Mouse (Mus musculus) liver, adult 2 months (tissue): ENCODE results near the gene Fam24a. TPM values are rescaled to one million over a fixed set of nuclear protein-coding genes. Genes with fewer than 3 reads are reported as not detected.

ENCODE experiments used
- DNase-seq: peaks from one replicate; pipeline ENCODE4 v3.0.0-alpha.2; 2011; ENCODE audit warnings: low read depth, low spot score; ENCODE audit errors: extremely low read depth
- H3K27ac ChIP-seq: fragments of 200-500 bp; replicated peaks from 2 replicates; pipeline ENCODE4 v1.5.1; 2012; ENCODE audit warnings: low read depth, mild to moderate bottlenecking, control low read depth, inconsistent platforms, low read length; ENCODE audit not compliant: insufficient read depth
- H3K27me3 ChIP-seq: fragments of 200-500 bp; 2 replicates; pipeline ENCODE4 v1.6.1; 2012; ENCODE audit warnings: mild to moderate bottlenecking, moderate library complexity, low read length, inconsistent platforms; ENCODE audit not compliant: control insufficient read depth, insufficient read depth
- H3K36me3 ChIP-seq: fragments of 200-500 bp; 2 replicates; pipeline ENCODE4 v1.6.1; 2012; ENCODE audit warnings: low read length, inconsistent platforms; ENCODE audit not compliant: control insufficient read depth, insufficient read depth
- H3K4me1 ChIP-seq: fragments of 200-500 bp; 2 replicates; pipeline ENCODE4 v1.6.1; 2011; ENCODE audit warnings: low read length; ENCODE audit not compliant: control insufficient read depth, insufficient read depth
- H3K4me3 ChIP-seq: fragments of 200-500 bp; 2 replicates; pipeline ENCODE4 v1.5.1; 2011; ENCODE audit warnings: low read depth, mild to moderate bottlenecking, control low read depth, low read length, moderate library complexity; ENCODE audit not compliant: insufficient read depth
- H3K79me2 ChIP-seq: fragments of 200-500 bp; 2 replicates; pipeline ENCODE4 v1.6.1; 2012; ENCODE audit warnings: inconsistent platforms, mild to moderate bottlenecking, low read length, moderate library complexity; ENCODE audit not compliant: control insufficient read depth, insufficient read depth
- H3K9ac ChIP-seq: fragments of 200-500 bp; 2 replicates; pipeline ENCODE4 v1.6.1; 2012; ENCODE audit warnings: low read depth, mild to moderate bottlenecking, control low read depth, inconsistent platforms, low read length
- CTCF ChIP-seq: fragments of 200-500 bp; IDR thresholded peaks from 2 replicates; pipeline ENCODE4 v1.5.1; 2011; ENCODE audit warnings: low read depth, low read length, control low read depth
- POLR2A ChIP-seq: fragments of 200-500 bp; IDR thresholded peaks from 2 replicates; pipeline ENCODE4 v1.6.1; 2011; ENCODE audit warnings: low read length, control low read depth; ENCODE audit not compliant: insufficient read depth; ENCODE audit errors: extremely low read depth
- WGBS: fragments of 180-500 bp; shearing (Covaris S2); methylation state at CpG from one replicate; pipeline ENCODE4 v1.1.7; 2018; 5-methylcytosine and 5-hydroxymethylcytosine counted together
- polyA plus RNA-seq: library from polyadenylated mRNA; depleted of rRNA; stranded (reverse); fragments of >200 nt; gene quantifications from 2 replicates; pipeline ENCODE4 v1.2.3, GENCODE M21; 2012
- total RNA-seq: library from RNA; depleted of rRNA; stranded (reverse); fragments of >200 nt; gene quantifications from 2 replicates; pipeline ENCODE4 v1.2.3, GENCODE M21; 2014

Gene Fam24a
- total and polyA plus RNA-seq, 2 experiments, result not detected

DNA sequence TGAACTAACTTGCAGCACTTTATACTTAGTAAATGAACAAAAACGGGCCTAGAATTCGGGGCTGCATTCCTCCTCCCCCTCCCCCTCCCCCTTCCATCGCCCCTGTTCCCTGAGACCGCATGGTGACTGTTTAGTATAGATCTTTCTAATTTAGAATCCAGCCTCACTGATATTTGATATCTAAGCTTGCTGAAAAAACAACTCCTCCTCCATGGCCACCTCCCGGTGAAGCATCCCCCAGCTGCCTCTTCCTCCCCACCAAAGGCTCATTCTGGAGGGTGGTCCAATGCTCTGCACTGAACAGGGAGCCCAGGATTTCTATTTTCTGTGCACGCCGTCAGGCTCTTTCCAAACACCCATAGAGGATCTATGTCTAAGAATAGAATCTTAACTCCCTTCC is 15.3 kb upstream of the Fam24a start:
- H3K27me3 ChIP-seq, result no peaks in the 10 kb centered on the region
- TF ChIP-seq POLR2A, result no peak
- no peak for TF ChIP-seq CTCF
- H3K79me2 ChIP-seq, result no peaks in the 10 kb centered on the region
- no peaks in the 10 kb centered on the region for H3K36me3 ChIP-seq
- H3K9ac ChIP-seq, result no peak overlapping the region
- 93% methylated on average over 5 of the region's 7 CpGs for WGBS
- H3K27ac ChIP-seq, result no peak overlapping the region
- no peak overlapping the region for H3K4me3 ChIP-seq
- DNase-seq, result no peak
- H3K4me1 ChIP-seq, result no peaks in the 10 kb centered on the region

DNA sequence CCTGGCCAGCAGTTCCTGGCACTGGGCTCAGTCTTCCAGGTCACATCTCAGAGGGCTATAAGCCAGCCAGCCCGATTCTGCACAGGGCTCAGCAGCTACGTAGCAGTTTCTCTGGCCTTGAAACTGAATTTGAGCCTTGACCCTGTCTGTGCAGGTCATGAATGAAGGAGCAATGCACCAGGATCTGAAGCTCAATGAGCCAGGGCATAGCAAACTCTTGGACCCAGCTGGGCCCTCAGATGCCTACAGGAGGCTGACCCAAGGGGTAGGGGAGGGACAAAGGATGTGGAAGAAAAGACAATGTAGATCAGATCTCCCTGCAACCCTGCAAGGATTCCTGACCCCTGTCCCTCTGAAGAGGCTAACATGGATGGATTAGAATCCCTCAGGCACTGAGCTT is 11.5 kb upstream of the Fam24a start, which contains the start of gene Cuzd1:
TSS of gene Cuzd1 (minus strand) at position 101 of the 400 bp plus-strand sequence.
- WGBS, result 61% methylated on average over 2 of the region's 2 CpGs
- Histone ChIP-seq H3K9ac (no peak within 1 kb of the TSS), H3K36me3 (no peaks in the 10 kb centered on the region), H3K4me1 (no peaks in the 10 kb centered on the region), H3K27me3 (no peaks in the 10 kb centered on the region), H3K27ac (no peak within 1 kb of the TSS), H3K79me2 (no peaks in the 10 kb centered on the region), H3K4me3 (no peak within 1 kb of the TSS)
- no peak for DNase-seq
- no peak for TF ChIP-seq CTCF
- TF ChIP-seq POLR2A, result no peak

DNA sequence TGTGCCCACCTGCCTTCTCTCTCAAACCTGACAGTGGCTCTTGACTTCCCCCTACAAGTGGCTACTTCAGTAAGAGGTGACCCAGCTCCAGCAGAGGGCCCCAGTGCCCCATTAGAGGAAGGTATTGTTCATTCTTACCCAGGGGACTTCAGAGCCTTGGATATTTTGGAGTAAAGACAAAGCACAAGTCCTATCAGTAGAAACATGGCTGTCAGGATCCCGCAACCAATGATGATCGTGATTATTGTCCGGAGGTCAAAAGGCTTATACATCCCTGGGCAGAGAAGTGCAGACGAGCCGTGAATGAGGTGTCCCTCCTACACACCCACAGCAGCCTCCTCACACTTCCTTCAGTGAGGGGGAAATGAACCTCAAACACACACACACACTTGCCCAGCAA is 6.6 kb upstream of the Fam24a start:
- TF ChIP-seq CTCF (no peak), POLR2A (no peak)
- H3K4me3 ChIP-seq, result no peak overlapping the region
- H3K27ac ChIP-seq, result no peak overlapping the region
- 90% methylated on average over 5 of the region's 5 CpGs for WGBS
- H3K36me3 ChIP-seq, result no peaks in the 10 kb centered on the region
- H3K4me1 ChIP-seq, result no peaks in the 10 kb centered on the region
- no peak overlapping the region for H3K9ac ChIP-seq
- DNase-seq, result no peak
- no peaks in the 10 kb centered on the region for H3K27me3 ChIP-seq
- no peaks in the 10 kb centered on the region for H3K79me2 ChIP-seq

DNA sequence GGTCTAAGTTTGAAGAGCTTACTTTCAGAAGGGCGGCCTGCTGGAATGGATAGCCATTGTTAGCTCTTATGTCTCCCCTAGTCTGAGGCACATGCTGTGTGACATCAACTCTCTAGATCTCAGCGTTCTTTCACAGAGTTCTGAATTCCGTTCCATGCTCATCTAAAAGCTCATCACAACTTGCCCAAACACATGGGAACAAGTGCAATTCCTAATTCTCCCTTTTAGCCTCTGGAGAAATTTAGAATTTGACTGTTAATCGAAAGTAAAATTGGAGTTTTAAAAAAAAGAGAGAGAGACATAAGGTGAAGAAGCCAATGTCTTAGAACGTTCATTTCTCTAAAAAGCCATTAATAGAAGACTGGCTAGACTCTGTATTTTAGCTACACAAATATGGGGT is 4.2 kb upstream of the Fam24a start, which contains the start of gene Fam24b:
TSS of gene Fam24b (minus strand) at position 101 of the 400 bp plus-strand sequence.
- no peaks in the 10 kb centered on the region for H3K79me2 ChIP-seq
- H3K4me1 ChIP-seq, result no peaks in the 10 kb centered on the region
- WGBS, result 92% methylated on average over 5 of the region's 5 CpGs
- H3K36me3 ChIP-seq, result no peaks in the 10 kb centered on the region
- no peak for DNase-seq
- no peak within 1 kb of the TSS for H3K27ac ChIP-seq
- TF ChIP-seq POLR2A (no peak), CTCF (no peak)
- no peak within 1 kb of the TSS for H3K4me3 ChIP-seq
- no peak within 1 kb of the TSS for H3K9ac ChIP-seq
- no peaks in the 10 kb centered on the region for H3K27me3 ChIP-seq

DNA sequence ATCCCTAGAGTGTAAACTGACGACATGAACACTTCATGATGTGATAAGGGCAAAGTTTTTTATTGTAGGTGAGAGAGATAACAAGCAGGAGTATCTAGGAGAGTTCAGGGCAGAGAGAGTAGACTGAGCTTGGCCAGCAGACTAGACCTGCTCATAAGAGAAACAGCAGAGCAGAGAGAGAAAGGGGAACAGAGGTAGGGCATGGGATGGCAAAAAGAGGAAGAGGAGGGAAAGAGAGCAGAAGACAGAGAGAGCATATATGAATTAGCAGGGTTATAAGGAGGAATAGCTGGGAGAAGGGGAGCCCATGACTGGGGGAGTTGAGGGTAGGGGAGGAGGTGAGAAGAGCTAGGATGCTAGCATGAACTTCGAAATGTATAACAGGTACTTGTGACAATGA is 2.0 kb upstream of the Fam24a start:
- no peak for TF ChIP-seq POLR2A
- TF ChIP-seq CTCF, result no peak
- Histone ChIP-seq H3K36me3 (no peaks in the 10 kb centered on the region), H3K4me1 (no peaks in the 10 kb centered on the region), H3K4me3 (no peak overlapping the region), H3K79me2 (no peaks in the 10 kb centered on the region), H3K27me3 (no peaks in the 10 kb centered on the region), H3K9ac (no peak overlapping the region), H3K27ac (no peak overlapping the region)
- no peak for DNase-seq
- WGBS, result 59% methylated on average over 2 of the region's 2 CpGs

DNA sequence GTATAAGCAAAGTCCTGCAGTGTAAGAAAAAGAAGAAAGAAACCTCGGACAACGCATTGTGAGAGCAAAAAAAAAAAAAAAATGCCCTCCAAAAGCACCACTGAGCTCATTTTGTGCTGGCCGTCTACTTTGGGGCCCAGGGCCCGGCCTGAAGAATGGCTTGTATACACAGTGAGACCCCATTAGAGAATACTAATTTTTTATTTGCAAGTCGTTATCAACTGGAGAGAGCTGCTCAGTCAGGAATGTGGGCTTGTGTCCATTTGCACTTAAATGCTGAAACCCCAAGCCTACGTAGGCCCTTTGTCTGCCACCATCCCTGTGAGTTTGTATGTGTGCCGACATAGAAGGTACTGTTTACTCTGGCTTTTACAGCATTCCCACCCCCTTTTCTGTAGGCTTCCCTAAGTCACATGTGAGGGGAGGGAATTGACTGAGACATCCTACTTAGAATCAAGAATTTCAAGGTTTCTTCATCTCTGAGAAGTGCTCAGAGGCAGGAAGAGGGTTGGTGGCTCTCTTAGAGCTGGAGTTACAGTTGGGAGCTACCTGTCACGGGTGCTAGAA is 3.9 kb downstream of the Fam24a start:
- no peak overlapping the region for H3K9ac ChIP-seq
- H3K4me3 ChIP-seq, result no peak overlapping the region
- no peaks in the 10 kb centered on the region for H3K27me3 ChIP-seq
- DNase-seq, result no peak
- no peaks in the 10 kb centered on the region for H3K79me2 ChIP-seq
- no peak overlapping the region for H3K27ac ChIP-seq
- H3K36me3 ChIP-seq, result peaks cover 10% of the 10 kb centered on the region
- WGBS, result 75% methylated on average over 8 of the region's 8 CpGs
- H3K4me1 ChIP-seq, result no peaks in the 10 kb centered on the region
- TF ChIP-seq CTCF, result no peak
- no peak for TF ChIP-seq POLR2A
